Mouse (Mus musculus): ENCODE measurements around the gene 2410015M20Rik. TPM values are rescaled to one million over a fixed set of nuclear protein-coding genes. Genes with fewer than 3 reads are reported as not detected.

Gene 2410015M20Rik
- polyA plus RNA-seq (2014; fragmentation: Illumina TruSeq; extraction: RNeasy Lipid Tissue Mini Kit (QIAGEN cat#74804); ENCODE audit: low read depth, low replicate concordance): 12.7 TPM

GRCm38 (mm10) chr17:56609452-56610171 is at the start of gene 2410015M20Rik:
Gene 2410015M20Rik (minus strand): TSS chr17:56609771.

GRCm38 (mm10) chr17:56627530-56628277 is 18.1 kb upstream of the 2410015M20Rik start, which contains the start of gene Catsperd:
Gene Catsperd (plus strand): TSS chr17:56628143.

GRCm38 (mm10) chr17:56626754-56627470 is 17.3 kb upstream of the 2410015M20Rik start, which contains the start of gene Lonp1:
Gene Lonp1 (minus strand): TSS chr17:56626887.

GRCm38 (mm10) chr17:56613236-56613844 is 3.8 kb upstream of the 2410015M20Rik start, which contains the start of gene Rpl36:
Gene Rpl36 (plus strand): TSS chr17:56613416.

GRCm38 (mm10) chr17:56584257-56585130 is 25.1 kb downstream of the 2410015M20Rik start, which contains the start of the genes Safb2 and Safb:
Gene Safb2 (minus strand): TSS chr17:56584585.
Gene Safb (plus strand): TSS chr17:56584825.

Other genes starting within 250 kb of the 2410015M20Rik start
- gene Ptprs, start 133.3 kb downstream of the 2410015M20Rik start, polyA plus RNA-seq (2014; fragmentation: Illumina TruSeq; extraction: RNeasy Lipid Tissue Mini Kit (QIAGEN cat#74804); ENCODE audit: low read depth, low replicate concordance): 0.16 TPM
- gene Znrf4, start 97.3 kb downstream of the 2410015M20Rik start, polyA plus RNA-seq (2014; fragmentation: Illumina TruSeq; extraction: RNeasy Lipid Tissue Mini Kit (QIAGEN cat#74804); ENCODE audit: low read depth, low replicate concordance): not detected
- gene Gm20219, start 55.4 kb downstream of the 2410015M20Rik start, polyA plus RNA-seq (2014; fragmentation: Illumina TruSeq; extraction: RNeasy Lipid Tissue Mini Kit (QIAGEN cat#74804); ENCODE audit: low read depth, low replicate concordance): not detected
- 15.6 TPM for gene Safb2, start 25.2 kb downstream of the 2410015M20Rik start, polyA plus RNA-seq (2014; fragmentation: Illumina TruSeq; extraction: RNeasy Lipid Tissue Mini Kit (QIAGEN cat#74804); ENCODE audit: low read depth, low replicate concordance)
- 6.9 TPM for gene Safb, start 24.9 kb downstream of the 2410015M20Rik start, polyA plus RNA-seq (2014; fragmentation: Illumina TruSeq; extraction: RNeasy Lipid Tissue Mini Kit (QIAGEN cat#74804); ENCODE audit: low read depth, low replicate concordance)
- gene Rpl36, start 3.6 kb upstream of the 2410015M20Rik start, polyA plus RNA-seq (2014; fragmentation: Illumina TruSeq; extraction: RNeasy Lipid Tissue Mini Kit (QIAGEN cat#74804); ENCODE audit: low read depth, low replicate concordance): 2.0 TPM
- 9.1 TPM for gene Lonp1, start 17.1 kb upstream of the 2410015M20Rik start, polyA plus RNA-seq (2014; fragmentation: Illumina TruSeq; extraction: RNeasy Lipid Tissue Mini Kit (QIAGEN cat#74804); ENCODE audit: low read depth, low replicate concordance)
- gene Catsperd, start 18.4 kb upstream of the 2410015M20Rik start, polyA plus RNA-seq (2014; fragmentation: Illumina TruSeq; extraction: RNeasy Lipid Tissue Mini Kit (QIAGEN cat#74804); ENCODE audit: low read depth, low replicate concordance): 0.57 TPM
- 0.53 TPM for gene Ranbp3, start 63.5 kb upstream of the 2410015M20Rik start, polyA plus RNA-seq (2014; fragmentation: Illumina TruSeq; extraction: RNeasy Lipid Tissue Mini Kit (QIAGEN cat#74804); ENCODE audit: low read depth, low replicate concordance)
- gene Ndufa11, start 108.0 kb upstream of the 2410015M20Rik start, polyA plus RNA-seq (2014; fragmentation: Illumina TruSeq; extraction: RNeasy Lipid Tissue Mini Kit (QIAGEN cat#74804); ENCODE audit: low read depth, low replicate concordance): 1.5 TPM
- 12.9 TPM for gene Vmac, start 108.3 kb upstream of the 2410015M20Rik start, polyA plus RNA-seq (2014; fragmentation: Illumina TruSeq; extraction: RNeasy Lipid Tissue Mini Kit (QIAGEN cat#74804); ENCODE audit: low read depth, low replicate concordance)
- gene Nrtn, start 147.8 kb upstream of the 2410015M20Rik start, polyA plus RNA-seq (2014; fragmentation: Illumina TruSeq; extraction: RNeasy Lipid Tissue Mini Kit (QIAGEN cat#74804); ENCODE audit: low read depth, low replicate concordance): not detected
- gene Dus3l, start 155.0 kb upstream of the 2410015M20Rik start, polyA plus RNA-seq (2014; fragmentation: Illumina TruSeq; extraction: RNeasy Lipid Tissue Mini Kit (QIAGEN cat#74804); ENCODE audit: low read depth, low replicate concordance): 1.3 TPM
- gene Prr22, start 160.5 kb upstream of the 2410015M20Rik start, polyA plus RNA-seq (2014; fragmentation: Illumina TruSeq; extraction: RNeasy Lipid Tissue Mini Kit (QIAGEN cat#74804); ENCODE audit: low read depth, low replicate concordance): not detected
- 0.12 TPM for gene Rfx2, start 221.2 kb upstream of the 2410015M20Rik start, polyA plus RNA-seq (2014; fragmentation: Illumina TruSeq; extraction: RNeasy Lipid Tissue Mini Kit (QIAGEN cat#74804); ENCODE audit: low read depth, low replicate concordance)

Data from kidney, adult 10 weeks (tissue).